Mouse (Mus musculus) heart, embryonic 12.5 days (tissue): ENCODE measurements at regions not wholly inside any gene's neighbourhood (a gene's known extent, or its start where the extent isn't known, plus 50 kb on each side); places are given as distances from the start of the nearest gene placed in this dataset.
"Not testable (repeated sequence)": the region's sequence is repeated elsewhere in the genome, so short reads cannot be mapped to it uniquely, and the experiment has no call there.

Experiments
- ATAC-seq: fragments of 200-750 bp; cut with Nextera tagmentation; 2 replicates; pipeline ENCODE4 v1.8.0; 2017; ENCODE audit warnings: moderate TSS enrichment, moderate library complexity; ENCODE audit not compliant: insufficient number of reproducible peaks, low FRiP score
- H3K27ac ChIP-seq: fragments of 300-500 bp; sonication (generic); 2 replicates; pipeline ENCODE4 v1.5.1; 2016; ENCODE audit warnings: mild to moderate bottlenecking, moderate library complexity; ENCODE audit not compliant: poor library complexity, severe bottlenecking
- H3K27me3 ChIP-seq: fragments of 300-500 bp; sonication (generic); replicated peaks from 2 replicates; pipeline ENCODE4 v1.6.1; 2016; ENCODE audit warnings: mild to moderate bottlenecking, moderate library complexity
- H3K36me3 ChIP-seq: fragments of 300-500 bp; sonication (generic); 2 replicates; pipeline ENCODE4 v1.6.1; 2016; ENCODE audit warnings: mild to moderate bottlenecking, moderate library complexity
- H3K4me1 ChIP-seq: fragments of 300-500 bp; sonication (generic); replicated peaks from 2 replicates; pipeline ENCODE4 v1.6.1; 2016; ENCODE audit warnings: mild to moderate bottlenecking
- H3K4me2 ChIP-seq: fragments of 300-500 bp; sonication (generic); 2 replicates; pipeline ENCODE4 v1.6.1; 2016; ENCODE audit warnings: mild to moderate bottlenecking, moderate library complexity
- H3K4me3 ChIP-seq: fragments of 300-500 bp; sonication (generic); 2 replicates; pipeline ENCODE4 v1.5.1; 2016; ENCODE audit warnings: mild to moderate bottlenecking
- H3K9ac ChIP-seq: fragments of 300-500 bp; sonication (generic); 2 replicates; pipeline ENCODE4 v1.6.1; 2016; ENCODE audit warnings: mild to moderate bottlenecking, moderate library complexity
- H3K9me3 ChIP-seq: fragments of 300-500 bp; sonication (generic); replicated peaks from 2 replicates; pipeline ENCODE4 v1.6.1; 2016; ENCODE audit warnings: mild to moderate bottlenecking, moderate library complexity
- WGBS: fragments of 180-500 bp; shearing (Covaris S2); methylation state at CpG from one replicate; pipeline ENCODE4 v1.1.7; 2016; 5-methylcytosine and 5-hydroxymethylcytosine counted together

GRCm38 (mm10) chr3:69669541-69669940 is 52.2 kb upstream of the Nmd3 start:
- 81% methylated on average over 10 of the region's 10 CpGs for WGBS
- H3K9ac ChIP-seq = no peak overlapping the region
- no peak for ATAC-seq
- no peaks in the 10 kb centered on the region for H3K27me3 ChIP-seq
- no peaks in the 10 kb centered on the region for H3K36me3 ChIP-seq
- no peak overlapping the region for H3K4me3 ChIP-seq
- no peak overlapping the region for H3K4me2 ChIP-seq
- no peaks in the 10 kb centered on the region for H3K9me3 ChIP-seq
- no peak overlapping the region for H3K27ac ChIP-seq
- peaks cover 4% of the 10 kb centered on the region for H3K4me1 ChIP-seq

GRCm38 (mm10) chr3:69667820-69668219 is 54.0 kb upstream of the Nmd3 start:
- Histone ChIP-seq H3K27ac (no peak overlapping the region), H3K9ac (no peak overlapping the region), H3K4me3 (no peak overlapping the region), H3K9me3 (no peaks in the 10 kb centered on the region), H3K27me3 (no peaks in the 10 kb centered on the region), H3K4me1 (peaks cover 4% of the 10 kb centered on the region; the same call in 1 of the 2 replicates), H3K4me2 (no peak overlapping the region), H3K36me3 (no peaks in the 10 kb centered on the region)
- ATAC-seq = no peak
- WGBS = 85% methylated on average over 7 of the region's 7 CpGs

GRCm38 (mm10) chr3:69667359-69667758 is 54.4 kb upstream of the Nmd3 start:
- H3K36me3 ChIP-seq = no peaks in the 10 kb centered on the region
- no peak overlapping the region for H3K9ac ChIP-seq
- no peak for ATAC-seq
- H3K4me3 ChIP-seq = no peak overlapping the region
- WGBS = 77% methylated on average over 3 of the region's 3 CpGs
- no peaks in the 10 kb centered on the region for H3K9me3 ChIP-seq
- no peak overlapping the region for H3K4me2 ChIP-seq
- no peak overlapping the region for H3K27ac ChIP-seq
- H3K4me1 ChIP-seq = peaks cover 4% of the 10 kb centered on the region; the same call in 1 of the 2 replicates
- no peaks in the 10 kb centered on the region for H3K27me3 ChIP-seq

GRCm38 (mm10) chr3:69664277-69664676 is 57.5 kb upstream of the Nmd3 start:
- Histone ChIP-seq H3K4me3 (no peak overlapping the region), H3K9me3 (no peaks in the 10 kb centered on the region), H3K9ac (no peak overlapping the region), H3K36me3 (no peaks in the 10 kb centered on the region), H3K27ac (no peak overlapping the region), H3K4me2 (no peak overlapping the region), H3K4me1 (peaks cover 4% of the 10 kb centered on the region; the same call in 1 of the 2 replicates), H3K27me3 (no peaks in the 10 kb centered on the region)
- 35% methylated on average over 4 of the region's 4 CpGs for WGBS
- ATAC-seq = no peak

- ATAC-seq = no peak
- WGBS = 65% methylated on average over 2 of the region's 2 CpGs
- no peak overlapping the region for H3K4me3 ChIP-seq
- H3K4me1 ChIP-seq = peaks cover 13% of the 10 kb centered on the region
- H3K27me3 ChIP-seq = no peaks in the 10 kb centered on the region
- no peaks in the 10 kb centered on the region for H3K9me3 ChIP-seq
- no peak overlapping the region for H3K9ac ChIP-seq
- H3K27ac ChIP-seq = no peak overlapping the region
- no peaks in the 10 kb centered on the region for H3K36me3 ChIP-seq
- H3K4me2 ChIP-seq = no peak overlapping the region
These were observed 59.4 kb upstream of the B3galnt1 start for GRCm38 (mm10) chr3:69658185-69658584.

- no peak overlapping the region for H3K9ac ChIP-seq
- no peaks in the 10 kb centered on the region for H3K27me3 ChIP-seq
- H3K4me3 ChIP-seq = no peak overlapping the region
- no peaks in the 10 kb centered on the region for H3K36me3 ChIP-seq
- no peak overlapping the region for H3K27ac ChIP-seq
- H3K4me1 ChIP-seq = peaks cover 13% of the 10 kb centered on the region
- ATAC-seq = no peak
- no peaks in the 10 kb centered on the region for H3K9me3 ChIP-seq
- no peak overlapping the region for H3K4me2 ChIP-seq
These were observed 58.8 kb upstream of the B3galnt1 start for GRCm38 (mm10) chr3:69657570-69657969.

- H3K9me3 ChIP-seq, H3K27ac ChIP-seq, H3K27me3 ChIP-seq, H3K4me3 ChIP-seq, H3K36me3 ChIP-seq, ATAC-seq, H3K9ac ChIP-seq: not testable (repeated sequence)
- H3K4me2 ChIP-seq = peak overlapping the region; percentile 30; the same call in 1 of the 2 replicates
- WGBS = 34% methylated on average over 10 of the region's 10 CpGs
- peaks cover 13% of the 10 kb centered on the region for H3K4me1 ChIP-seq
These were observed 56.9 kb upstream of the B3galnt1 start for GRCm38 (mm10) chr3:69655651-69656050.

GRCm38 (mm10) chr3:69655001-69655400 is 56.2 kb upstream of the B3galnt1 start:
- Histone ChIP-seq H3K36me3 (no peaks in the 10 kb centered on the region), H3K9ac (no peak overlapping the region), H3K4me3 (no peak overlapping the region), H3K4me1 (peaks cover 13% of the 10 kb centered on the region), H3K27ac (no peak overlapping the region), H3K27me3 (no peaks in the 10 kb centered on the region), H3K4me2 (peak overlapping the region; percentile 30), H3K9me3 (no peaks in the 10 kb centered on the region)
- WGBS = 10% methylated on average over 2 of the region's 2 CpGs
- ATAC-seq = no peak

- H3K9me3 ChIP-seq, ATAC-seq, H3K27me3 ChIP-seq, H3K27ac ChIP-seq, H3K4me2 ChIP-seq, H3K36me3 ChIP-seq, H3K9ac ChIP-seq, H3K4me3 ChIP-seq: not testable (repeated sequence)
- 43% methylated on average over 8 of the region's 8 CpGs for WGBS
- peaks cover 13% of the 10 kb centered on the region for H3K4me1 ChIP-seq
These were observed 54.6 kb upstream of the B3galnt1 start for GRCm38 (mm10) chr3:69653361-69653760.

GRCm38 (mm10) chr3:69649561-69649960 is 50.8 kb upstream of the B3galnt1 start:
- H3K27ac ChIP-seq = no peak overlapping the region
- no peaks in the 10 kb centered on the region for H3K36me3 ChIP-seq
- no peaks in the 10 kb centered on the region for H3K4me1 ChIP-seq
- ATAC-seq = no peak
- H3K4me2 ChIP-seq = no peak overlapping the region
- no peaks in the 10 kb centered on the region for H3K27me3 ChIP-seq
- no peak overlapping the region for H3K9ac ChIP-seq
- 87% methylated on average over 4 of the region's 4 CpGs for WGBS
- H3K9me3 ChIP-seq = 0 out of 2 replicates have a peak, but pooled peaks cover 7% of the 10 kb centered on the region
- no peak overlapping the region for H3K4me3 ChIP-seq
